Mouse (Mus musculus): ENCODE data around the gene Rnf185. TPM values are rescaled to one million over a fixed set of nuclear protein-coding genes. Genes with fewer than 3 reads are reported as not detected.
A peak's percentile ranks its signal among the peaks of the same experiment; 100 is the strongest.

The Rnf185 gene
- polyA plus RNA-seq, 1 experiment from 2014 or later = 45.9 TPM

DNA sequence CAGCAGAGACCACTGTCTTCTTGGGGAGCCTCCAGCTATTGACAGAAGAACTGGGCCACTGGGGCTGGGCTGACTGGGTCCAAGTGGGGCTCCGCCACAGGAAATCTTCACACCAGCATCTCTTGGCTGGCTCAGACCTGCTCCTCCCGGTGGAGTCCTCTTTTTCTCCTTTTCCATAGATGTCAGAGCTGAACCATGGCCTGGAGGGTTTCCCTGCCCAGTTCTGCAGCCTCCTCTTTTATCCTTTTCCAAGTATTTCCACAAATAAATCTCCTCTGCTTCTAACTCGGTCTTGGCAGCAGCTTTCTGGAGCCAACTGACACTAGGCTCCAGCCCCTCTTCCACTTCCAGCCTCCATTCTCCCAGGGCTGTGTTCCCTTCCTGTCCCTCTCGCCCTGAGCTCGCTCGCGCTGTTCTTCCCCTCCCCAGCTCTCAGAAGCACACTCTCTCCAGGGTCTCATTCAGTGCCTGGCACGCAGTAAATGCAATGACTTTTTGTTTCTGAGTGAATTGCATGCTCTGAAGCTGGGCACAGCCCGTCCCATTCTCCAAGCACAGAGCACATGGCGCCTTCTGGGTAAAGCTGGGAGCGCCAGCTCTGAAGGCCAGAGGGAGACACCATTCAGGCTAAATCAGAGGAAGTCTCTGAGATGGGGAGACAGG lies 31.9 kb upstream of the Rnf185 start:
- no peaks in the 10 kb centered on the region for H3K36me3 ChIP-seq (ENCODE audit: control insufficient read depth, insufficient read depth, low read length)
- no peak overlapping the region for H3K9ac ChIP-seq (ENCODE audit: low read length)
- 67% methylated on average over 11 of the region's 11 CpGs for WGBS
- ATAC-seq (replicated peaks; ENCODE audit: low FRiP score) (no peak), DNase-seq (ENCODE audit: low spot score) (no peak)
- H3K4me3 ChIP-seq (ENCODE audit: low read depth, low read length) = no peak overlapping the region
- H3K27me3 ChIP-seq (ENCODE audit: control insufficient read depth, insufficient read depth, low read length) = no peaks in the 10 kb centered on the region
- H3K9me3 ChIP-seq (ENCODE audit: control insufficient read depth, low read length) = no peaks in the 10 kb centered on the region
- H3K4me2 ChIP-seq (ENCODE audit: low read depth, low read length, severe bottlenecking) = no peak overlapping the region
- H3K4me1 ChIP-seq (replicated peaks; ENCODE audit: control insufficient read depth, insufficient read depth, low read length) = no peaks in the 10 kb centered on the region
- H3K27ac ChIP-seq (ENCODE audit: low read depth, low read length) = no peak overlapping the region

DNA sequence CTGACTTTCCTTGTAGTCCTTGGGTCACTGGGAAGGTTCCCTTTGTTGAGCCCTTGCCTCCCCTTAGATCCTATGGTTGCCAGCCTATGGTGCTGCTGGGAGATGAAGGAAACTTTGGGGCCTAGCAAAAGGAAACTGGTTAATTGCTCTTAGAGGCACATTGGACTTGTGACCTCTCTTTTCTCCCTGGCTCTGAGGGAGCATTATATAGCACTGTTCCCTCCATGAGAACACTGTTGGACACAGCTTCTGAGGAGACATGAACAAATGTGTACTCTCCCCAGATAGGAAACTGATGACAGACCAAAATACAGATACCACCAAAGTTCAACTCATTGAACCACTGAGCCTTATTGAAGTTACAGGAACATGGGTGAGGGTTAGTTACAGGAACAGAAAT lies 23.3 kb upstream of the Rnf185 start:
- Histone ChIP-seq H3K4me3 (ENCODE audit: low read depth, low read length) (no peak overlapping the region), H3K9me3 (ENCODE audit: control insufficient read depth, low read length) (no peaks in the 10 kb centered on the region), H3K36me3 (ENCODE audit: control insufficient read depth, insufficient read depth, low read length) (no peaks in the 10 kb centered on the region), H3K27me3 (ENCODE audit: control insufficient read depth, insufficient read depth, low read length) (no peaks in the 10 kb centered on the region), H3K27ac (ENCODE audit: low read depth, low read length) (no peak overlapping the region), H3K4me1 (replicated peaks; ENCODE audit: control insufficient read depth, insufficient read depth, low read length) (no peaks in the 10 kb centered on the region), H3K9ac (ENCODE audit: low read length) (no peak overlapping the region), H3K4me2 (ENCODE audit: low read depth, low read length, severe bottlenecking) (no peak overlapping the region)
- DNase-seq (ENCODE audit: low spot score) = no peak
- ATAC-seq (replicated peaks; ENCODE audit: low FRiP score) = no peak

GRCm38 (mm10) chr11:3474480-3475115 lies 22.4 kb upstream of the Rnf185 start:
- H3K27me3 ChIP-seq (ENCODE audit: control insufficient read depth, insufficient read depth, low read length) = no peaks in the 10 kb centered on the region
- no peak overlapping the region for H3K4me2 ChIP-seq (ENCODE audit: low read depth, low read length, severe bottlenecking)
- WGBS = 90% methylated on average over 7 of the region's 7 CpGs
- no peak overlapping the region for H3K9ac ChIP-seq (ENCODE audit: low read length)
- ATAC-seq (replicated peaks; ENCODE audit: low FRiP score) = no peak
- no peaks in the 10 kb centered on the region for H3K4me1 ChIP-seq (replicated peaks; ENCODE audit: control insufficient read depth, insufficient read depth, low read length)
- H3K9me3 ChIP-seq (ENCODE audit: control insufficient read depth, low read length) = no peaks in the 10 kb centered on the region
- no peak overlapping the region for H3K27ac ChIP-seq (ENCODE audit: low read depth, low read length)
- H3K36me3 ChIP-seq (ENCODE audit: control insufficient read depth, insufficient read depth, low read length) = no peaks in the 10 kb centered on the region
- H3K4me3 ChIP-seq (ENCODE audit: low read depth, low read length) = no peak overlapping the region
- DNase-seq (ENCODE audit: low spot score) = no peak

DNA sequence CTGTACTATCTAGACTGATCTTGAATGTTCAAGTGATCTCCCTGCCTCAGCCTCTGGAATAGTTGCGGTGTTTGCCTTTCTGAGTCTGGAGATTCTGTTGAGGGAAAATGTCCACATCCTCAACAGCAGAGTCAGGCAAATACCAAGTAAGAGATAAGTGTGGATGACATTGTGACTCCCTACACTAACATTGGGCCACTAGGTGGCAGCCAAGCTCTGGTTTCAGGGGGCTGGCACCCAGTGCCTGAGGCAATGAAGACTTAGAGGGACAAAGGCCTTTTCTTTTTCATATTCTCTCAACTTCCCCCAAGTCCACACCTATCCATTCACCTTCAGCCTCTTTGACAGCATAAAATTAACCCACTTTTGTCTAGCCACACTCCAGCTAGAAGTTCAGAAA lies 20.3 kb upstream of the Rnf185 start:
- H3K9ac ChIP-seq (ENCODE audit: low read length) = no peak overlapping the region
- ATAC-seq (replicated peaks; ENCODE audit: low FRiP score) (0 out of 2 replicates have a peak, but pooled peaks have one; percentile 66), DNase-seq (ENCODE audit: low spot score) (peak; percentile 88)
- no peaks in the 10 kb centered on the region for H3K4me1 ChIP-seq (replicated peaks; ENCODE audit: control insufficient read depth, insufficient read depth, low read length)
- H3K4me3 ChIP-seq (ENCODE audit: low read depth, low read length) = no peak overlapping the region
- H3K4me2 ChIP-seq (ENCODE audit: low read depth, low read length, severe bottlenecking) = no peak overlapping the region
- H3K27me3 ChIP-seq (ENCODE audit: control insufficient read depth, insufficient read depth, low read length) = no peaks in the 10 kb centered on the region
- 32% methylated on average over 1 of the region's 1 CpGs for WGBS
- H3K9me3 ChIP-seq (ENCODE audit: control insufficient read depth, low read length) = no peaks in the 10 kb centered on the region
- no peak overlapping the region for H3K27ac ChIP-seq (ENCODE audit: low read depth, low read length)
- no peaks in the 10 kb centered on the region for H3K36me3 ChIP-seq (ENCODE audit: control insufficient read depth, insufficient read depth, low read length)

DNA sequence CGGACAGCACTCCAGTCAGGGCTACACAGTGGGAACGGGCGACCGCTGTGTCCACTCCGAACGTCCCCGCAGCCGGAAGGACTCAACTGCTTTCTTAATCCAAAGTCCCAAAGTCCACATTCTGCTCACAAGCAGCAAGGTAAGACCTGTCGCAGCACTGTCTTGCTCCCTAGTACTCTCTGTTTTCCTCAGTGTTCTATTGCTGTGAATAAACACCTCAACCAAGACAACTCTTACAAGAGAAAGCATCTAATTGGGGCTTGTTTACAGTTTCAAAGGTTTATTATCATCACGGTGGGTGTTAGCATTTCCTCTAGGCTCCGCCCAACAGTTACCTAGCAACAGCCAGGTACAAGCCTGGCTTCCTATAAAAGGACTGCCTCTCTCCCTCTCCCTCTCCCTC lies 19.3 kb upstream of the Rnf185 start:
- DNase-seq (ENCODE audit: low spot score) = no peak

GRCm38 (mm10) chr11:3462846-3463245 lies 10.7 kb upstream of the Rnf185 start:
- 94% methylated on average over 1 of the region's 1 CpGs for WGBS
- no peaks in the 10 kb centered on the region for H3K27me3 ChIP-seq (ENCODE audit: control insufficient read depth, insufficient read depth, low read length)
- no peak overlapping the region for H3K9ac ChIP-seq (ENCODE audit: low read length)
- H3K27ac ChIP-seq (ENCODE audit: low read depth, low read length) = no peak overlapping the region
- DNase-seq (ENCODE audit: low spot score) = no peak
- no peak for ATAC-seq (replicated peaks; ENCODE audit: low FRiP score)
- no peaks in the 10 kb centered on the region for H3K36me3 ChIP-seq (ENCODE audit: control insufficient read depth, insufficient read depth, low read length)
- no peak overlapping the region for H3K4me2 ChIP-seq (ENCODE audit: low read depth, low read length, severe bottlenecking)
- no peak overlapping the region for H3K4me3 ChIP-seq (ENCODE audit: low read depth, low read length)
- no peaks in the 10 kb centered on the region for H3K4me1 ChIP-seq (replicated peaks; ENCODE audit: control insufficient read depth, insufficient read depth, low read length)
- no peaks in the 10 kb centered on the region for H3K9me3 ChIP-seq (ENCODE audit: control insufficient read depth, low read length)

More for the DNA sequence above, 19.3 kb upstream of the Rnf185 start:
- H3K4me1 ChIP-seq (replicated peaks; ENCODE audit: control insufficient read depth, insufficient read depth, low read length) = no peaks in the 10 kb centered on the region
- H3K27me3 ChIP-seq (ENCODE audit: control insufficient read depth, insufficient read depth, low read length) = no peaks in the 10 kb centered on the region
- no peaks in the 10 kb centered on the region for H3K36me3 ChIP-seq (ENCODE audit: control insufficient read depth, insufficient read depth, low read length)
- H3K9ac ChIP-seq (ENCODE audit: low read length) = no peak overlapping the region
- 25% methylated on average over 11 of the region's 11 CpGs for WGBS
- ATAC-seq (replicated peaks; ENCODE audit: low FRiP score) = no peak
- H3K4me3 ChIP-seq (ENCODE audit: low read depth, low read length) = no peak overlapping the region
- no peak overlapping the region for H3K27ac ChIP-seq (ENCODE audit: low read depth, low read length)
- H3K4me2 ChIP-seq (ENCODE audit: low read depth, low read length, severe bottlenecking) = no peak overlapping the region
- no peaks in the 10 kb centered on the region for H3K9me3 ChIP-seq (ENCODE audit: control insufficient read depth, low read length)

DNA sequence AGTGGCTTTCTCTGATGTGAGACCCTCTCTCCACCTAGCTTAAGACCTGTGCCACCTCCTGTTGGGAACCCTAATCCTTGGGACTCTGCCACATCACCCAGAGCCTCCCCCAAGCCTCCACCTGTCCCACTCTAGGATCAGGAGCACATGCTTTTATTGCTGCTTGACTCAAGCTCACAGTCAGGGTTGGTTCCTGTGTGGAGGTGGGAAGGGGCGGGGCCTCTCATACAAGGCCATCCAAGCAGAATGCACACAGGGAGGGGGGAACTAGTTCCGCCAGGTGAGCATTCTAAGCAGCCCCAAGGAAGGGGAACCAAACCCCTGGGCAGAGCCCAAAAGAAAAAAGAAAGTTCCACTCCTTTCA lies 6.9 kb upstream of the Rnf185 start:
- WGBS = 76% methylated on average over 2 of the region's 2 CpGs
- ATAC-seq (replicated peaks; ENCODE audit: low FRiP score) = no peak
- Histone ChIP-seq H3K4me3 (ENCODE audit: low read depth, low read length) (no peak overlapping the region), H3K9me3 (ENCODE audit: control insufficient read depth, low read length) (no peaks in the 10 kb centered on the region), H3K27me3 (ENCODE audit: control insufficient read depth, insufficient read depth, low read length) (no peaks in the 10 kb centered on the region), H3K36me3 (ENCODE audit: control insufficient read depth, insufficient read depth, low read length) (no peaks in the 10 kb centered on the region; the same call in 1 of the 2 replicates), H3K9ac (ENCODE audit: low read length) (no peak overlapping the region), H3K27ac (ENCODE audit: low read depth, low read length) (no peak overlapping the region), H3K4me2 (ENCODE audit: low read depth, low read length, severe bottlenecking) (no peak overlapping the region), H3K4me1 (replicated peaks; ENCODE audit: control insufficient read depth, insufficient read depth, low read length) (no peaks in the 10 kb centered on the region)
- no peak for DNase-seq (ENCODE audit: low spot score)

DNA sequence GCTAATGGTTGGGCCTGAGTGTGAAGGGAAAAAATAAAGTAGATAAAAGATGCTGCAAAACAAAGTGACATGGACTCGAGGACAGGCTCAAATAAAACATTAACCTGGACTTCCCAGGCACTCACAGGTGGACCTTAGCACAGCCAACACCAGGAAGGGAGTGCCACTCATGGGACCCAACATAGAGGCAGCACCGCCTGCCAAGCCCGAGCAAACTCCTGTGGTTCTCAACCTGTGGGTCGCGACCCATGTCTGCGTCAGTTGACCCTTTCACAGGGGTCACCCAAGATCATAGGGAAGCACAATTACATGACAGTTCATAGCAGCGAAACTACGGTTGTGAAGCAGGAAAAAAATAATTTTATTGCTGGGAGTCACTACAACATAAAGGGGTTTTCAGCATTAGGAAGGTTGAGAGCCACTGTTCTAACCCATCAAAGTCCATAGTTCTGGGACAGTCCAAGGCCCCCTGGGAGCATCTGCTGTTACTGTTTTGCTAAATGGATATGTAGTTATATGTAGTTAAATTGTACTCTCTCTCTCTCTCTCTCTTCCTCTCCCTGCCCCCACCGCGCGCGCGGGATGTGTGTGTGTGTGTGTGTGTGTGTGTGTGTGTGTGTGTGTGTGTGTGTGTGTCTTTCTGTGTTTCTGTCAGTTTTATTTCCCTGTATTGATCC lies 6.4 kb upstream of the Rnf185 start:
- WGBS = 90% methylated on average over 13 of the region's 13 CpGs
- Histone ChIP-seq H3K4me2 (ENCODE audit: low read depth, low read length, severe bottlenecking) (no peak overlapping the region), H3K4me3 (ENCODE audit: low read depth, low read length) (no peak overlapping the region), H3K36me3 (ENCODE audit: control insufficient read depth, insufficient read depth, low read length) (no peaks in the 10 kb centered on the region; the same call in 1 of the 2 replicates), H3K4me1 (replicated peaks; ENCODE audit: control insufficient read depth, insufficient read depth, low read length) (no peaks in the 10 kb centered on the region), H3K9ac (ENCODE audit: low read length) (no peak overlapping the region), H3K9me3 (ENCODE audit: control insufficient read depth, low read length) (no peaks in the 10 kb centered on the region), H3K27ac (ENCODE audit: low read depth, low read length) (no peak overlapping the region), H3K27me3 (ENCODE audit: control insufficient read depth, insufficient read depth, low read length) (no peaks in the 10 kb centered on the region)
- no peak for DNase-seq (ENCODE audit: low spot score)
- no peak for ATAC-seq (replicated peaks; ENCODE audit: low FRiP score)

Data from forebrain, embryonic 11.5 days (tissue).